Mouse (Mus musculus): ENCODE results near the gene Hist1h2bc.

The Hist1h2bc gene

DNA sequence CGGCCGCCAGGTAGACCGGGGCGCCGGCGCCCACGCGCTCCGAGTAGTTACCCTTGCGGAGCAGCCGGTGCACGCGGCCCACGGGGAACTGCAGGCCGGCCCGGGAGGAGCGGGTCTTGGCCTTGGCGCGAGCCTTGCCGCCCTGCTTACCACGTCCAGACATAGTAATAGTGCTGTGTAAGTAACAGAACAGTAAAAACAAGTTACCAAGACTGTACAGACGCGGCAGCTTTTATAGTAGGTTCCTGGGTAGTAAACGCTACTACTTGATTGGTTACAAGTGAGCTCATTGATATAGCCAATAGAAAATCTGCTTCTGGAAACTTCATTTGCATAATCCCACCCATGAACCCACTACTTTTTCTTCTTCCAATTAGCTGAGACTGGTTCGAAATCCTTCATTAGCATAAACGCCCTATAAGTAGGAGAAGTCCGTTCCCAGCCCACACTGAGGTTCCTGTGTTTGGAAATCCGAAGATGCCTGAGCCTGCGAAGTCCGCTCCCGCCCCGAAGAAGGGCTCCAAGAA is at the start of gene Hist1h2bc, which contains the start of gene Hist1h2ac:
Hist1h2bc (plus strand) TSS at position 445 of the 527 bp plus-strand sequence.
Hist1h2ac (minus strand) TSS at position 194 of the 527 bp plus-strand sequence.
- DNase-seq, result peak; percentile 88

DNA sequence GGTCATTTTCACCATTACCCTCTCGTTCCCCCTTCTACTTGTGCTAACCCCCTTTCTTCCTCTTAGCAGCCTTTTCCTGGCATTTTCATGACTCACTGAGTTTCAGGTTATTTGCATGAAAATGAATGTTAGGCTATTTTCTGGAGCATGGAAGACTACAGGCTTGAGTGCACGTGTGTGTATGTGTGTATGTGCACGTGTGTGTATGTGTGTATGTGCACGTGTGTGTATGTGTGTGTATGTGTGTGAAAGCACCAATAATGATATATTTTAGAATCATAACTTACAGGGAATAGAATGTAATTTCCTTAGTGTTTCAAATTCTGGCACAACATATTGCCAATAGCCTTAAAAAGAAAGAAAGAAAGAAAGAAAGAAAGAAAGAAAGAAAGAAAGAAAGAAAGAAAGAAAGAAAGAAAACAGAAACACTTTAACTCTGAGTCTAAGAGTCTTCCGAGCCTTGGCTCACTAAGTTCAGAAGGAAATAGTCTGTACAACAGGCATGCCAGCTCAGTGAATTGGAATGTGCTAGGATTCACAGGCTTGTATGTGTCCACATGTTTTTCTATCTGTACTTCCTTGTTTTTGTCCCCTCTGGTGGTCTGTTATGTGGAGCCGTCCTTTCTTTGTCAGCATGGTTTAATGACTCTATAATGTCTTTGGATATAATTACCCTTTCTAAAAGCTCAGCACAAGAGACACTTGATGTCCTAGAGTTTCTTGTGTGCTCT is 24.2 kb upstream of the Hist1h2bc start:
- no peak for DNase-seq

DNA sequence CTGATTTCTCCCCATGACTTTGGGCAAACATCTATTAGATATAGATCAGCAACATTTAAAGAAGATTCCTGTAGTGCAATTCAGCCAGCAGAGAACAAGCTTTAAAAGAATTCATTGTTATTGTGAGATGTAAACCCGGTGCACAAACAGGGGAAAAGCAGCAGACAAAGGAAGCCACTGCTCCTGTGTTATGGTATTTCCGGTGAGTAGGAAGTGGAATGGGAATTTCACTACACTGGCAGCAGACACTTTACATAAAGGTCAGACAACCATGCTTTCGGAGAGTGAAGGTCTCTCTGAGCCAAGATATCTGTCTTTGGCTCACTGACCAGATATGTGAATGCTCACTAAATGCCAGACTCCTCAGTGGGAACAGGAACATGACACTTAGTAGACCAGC is 21.5 kb upstream of the Hist1h2bc start:
- no peak for DNase-seq

DNA sequence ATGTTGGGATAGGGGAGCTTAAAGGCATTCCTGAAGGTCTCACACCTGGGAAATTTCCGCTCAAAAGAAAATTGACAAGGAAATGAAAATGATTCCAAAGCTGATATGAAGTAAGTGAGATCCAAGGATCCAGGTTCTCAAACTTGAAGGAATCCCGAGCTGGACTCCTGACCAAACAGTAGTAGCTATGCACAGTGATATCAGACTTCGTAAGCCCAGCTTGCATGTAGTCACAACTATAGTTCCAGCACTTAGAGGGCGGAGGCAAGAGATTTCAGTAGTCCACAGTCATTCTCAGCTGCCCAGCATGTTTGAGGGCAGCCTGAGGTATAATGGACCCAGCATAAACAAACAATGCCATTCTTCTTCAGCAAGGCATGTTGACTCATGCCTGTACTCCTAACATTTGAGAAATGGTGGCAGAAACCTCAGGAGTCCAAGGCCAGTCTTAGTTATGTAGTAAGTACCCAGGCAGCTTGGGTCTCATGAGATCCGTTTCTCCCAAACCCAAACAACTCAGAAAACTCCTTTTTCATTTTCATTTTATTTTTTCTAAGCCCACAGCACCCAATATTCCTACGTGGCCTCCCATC is 1.9 kb upstream of the Hist1h2bc start:
- no peak for DNase-seq

DNA sequence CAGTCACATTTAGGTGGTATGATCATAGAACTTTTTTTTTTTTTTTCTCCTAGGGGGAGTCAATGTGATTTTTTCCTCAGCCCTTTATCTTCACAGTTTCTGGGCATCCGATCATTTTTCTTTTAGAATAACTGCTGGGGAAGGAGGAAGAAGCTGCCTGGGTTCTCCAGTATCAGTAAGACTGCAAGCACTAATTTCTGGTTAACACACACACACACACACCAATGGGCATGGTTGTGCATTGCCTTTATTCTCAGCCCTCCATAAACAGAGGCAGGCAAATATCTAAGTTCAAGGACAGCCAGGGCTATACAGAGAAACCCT is 1.4 kb upstream of the Hist1h2bc start:
- DNase-seq, result no peak

DNA sequence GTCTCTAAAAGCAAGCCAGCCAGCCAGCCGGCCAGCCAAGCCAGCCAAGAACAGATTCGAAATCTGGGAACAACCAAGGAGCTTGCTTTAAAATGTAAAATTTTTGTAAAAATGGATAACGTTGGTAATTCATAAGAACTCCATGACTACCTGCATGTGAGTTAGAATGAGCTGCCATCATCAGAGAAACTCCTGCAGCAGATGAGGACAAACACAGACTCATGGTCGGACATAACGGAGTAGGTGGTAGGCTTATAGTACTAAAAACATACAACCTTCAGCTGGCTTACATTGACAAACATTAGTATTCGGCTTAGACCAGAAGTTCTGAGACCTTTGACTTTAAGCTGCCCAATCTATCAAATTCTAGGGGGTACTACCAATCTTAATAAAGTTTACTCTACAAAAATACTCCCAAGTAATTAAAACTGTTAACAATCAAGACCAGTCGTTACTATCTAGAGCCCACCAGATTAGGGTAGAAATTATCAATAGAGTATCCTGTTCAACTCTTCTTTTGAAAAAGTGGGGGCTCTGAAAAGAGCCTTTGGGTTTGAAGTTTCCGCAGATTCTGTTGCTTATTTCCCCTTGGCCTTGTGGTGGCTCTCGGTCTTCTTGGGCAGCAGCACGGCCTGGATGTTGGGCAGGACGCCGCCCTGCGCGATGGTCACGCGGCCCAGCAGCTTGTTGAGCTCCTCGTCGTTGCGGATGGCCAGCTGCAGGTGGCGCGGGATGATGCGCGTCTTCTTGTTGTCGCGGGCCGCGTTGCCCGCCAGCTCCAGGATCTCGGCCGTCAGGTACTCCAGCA is 848 bp upstream of the Hist1h2bc start:
- DNase-seq, result peak; percentile 20

DNA sequence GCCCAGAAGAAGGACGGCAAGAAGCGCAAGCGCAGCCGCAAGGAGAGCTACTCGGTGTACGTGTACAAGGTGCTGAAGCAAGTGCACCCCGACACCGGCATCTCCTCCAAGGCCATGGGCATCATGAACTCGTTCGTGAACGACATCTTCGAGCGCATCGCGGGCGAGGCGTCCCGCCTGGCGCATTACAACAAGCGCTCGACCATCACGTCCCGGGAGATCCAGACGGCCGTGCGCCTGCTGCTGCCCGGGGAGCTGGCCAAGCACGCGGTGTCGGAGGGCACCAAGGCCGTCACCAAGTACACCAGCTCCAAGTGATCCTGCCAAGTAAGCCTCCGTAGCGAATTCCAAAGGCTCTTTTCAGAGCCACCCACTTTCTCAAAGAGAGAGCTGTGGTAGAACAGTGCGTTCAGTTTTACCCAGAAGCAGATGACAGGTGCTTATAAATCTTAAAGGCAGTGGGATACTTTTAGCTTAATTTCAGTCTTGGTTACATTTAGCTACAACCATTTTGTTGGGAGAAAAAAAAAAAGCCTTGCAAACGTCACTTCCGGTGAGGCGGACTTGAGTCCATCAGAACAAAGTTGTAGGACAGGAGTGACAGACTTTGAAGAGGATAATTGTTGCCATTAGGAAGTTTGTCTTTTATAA is 421 bp downstream of the Hist1h2bc start:
- peak; percentile 50 for DNase-seq

DNA sequence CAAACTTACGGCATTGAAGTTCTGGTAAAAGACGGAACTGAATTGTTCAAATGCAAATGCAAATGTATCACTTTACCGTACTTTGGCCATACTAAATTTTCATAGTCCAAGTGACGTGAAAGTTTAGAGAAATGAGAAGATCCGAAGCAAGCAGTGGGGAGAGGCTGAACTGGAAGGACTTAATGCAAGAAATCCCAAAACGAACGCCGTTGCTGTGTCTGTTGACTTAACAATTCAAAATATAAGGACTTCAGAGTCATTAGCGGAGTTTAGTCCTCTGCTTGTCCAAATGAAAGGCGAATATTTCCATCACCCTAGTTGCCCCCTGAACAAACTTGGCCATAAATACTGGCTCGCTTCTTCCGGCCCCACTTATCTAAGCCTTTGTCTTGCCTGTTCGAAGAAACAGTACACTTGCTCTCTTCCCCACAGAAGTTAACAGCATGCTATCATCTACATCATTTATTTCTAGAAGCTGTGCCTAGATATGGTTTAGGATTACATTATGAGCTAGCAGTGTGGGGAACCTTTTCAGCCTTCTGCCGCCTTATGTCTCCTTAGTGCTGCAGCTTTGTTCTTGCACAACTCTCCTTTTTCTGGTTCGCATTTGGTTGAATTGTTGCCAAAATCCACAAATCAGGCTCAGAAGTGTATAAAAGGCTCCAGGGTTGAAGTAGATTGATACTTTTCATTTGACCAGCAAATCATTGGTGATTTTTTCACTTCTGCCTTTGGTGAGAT is 1.3 kb downstream of the Hist1h2bc start:
- no peak for DNase-seq

DNA sequence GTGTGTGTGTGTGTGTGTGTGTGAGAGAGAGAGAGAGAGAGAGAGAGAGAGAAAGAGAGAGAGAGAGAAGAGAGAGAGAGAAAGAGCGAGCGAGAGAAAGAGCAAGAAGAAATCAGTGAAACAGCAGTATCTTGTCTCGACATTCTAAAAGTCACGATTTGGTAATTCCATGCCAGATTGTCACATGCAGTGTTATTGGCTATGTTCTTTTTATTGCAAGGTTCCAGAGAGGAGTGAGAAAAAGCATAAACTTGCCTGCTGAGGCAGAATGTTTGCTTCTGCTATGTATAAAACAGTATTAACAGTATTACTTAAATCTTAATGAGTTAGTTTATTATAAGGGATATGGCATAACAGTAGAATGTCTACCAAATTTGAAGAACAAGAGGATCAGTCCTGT is 2.0 kb downstream of the Hist1h2bc start:
- no peak for DNase-seq

DNA sequence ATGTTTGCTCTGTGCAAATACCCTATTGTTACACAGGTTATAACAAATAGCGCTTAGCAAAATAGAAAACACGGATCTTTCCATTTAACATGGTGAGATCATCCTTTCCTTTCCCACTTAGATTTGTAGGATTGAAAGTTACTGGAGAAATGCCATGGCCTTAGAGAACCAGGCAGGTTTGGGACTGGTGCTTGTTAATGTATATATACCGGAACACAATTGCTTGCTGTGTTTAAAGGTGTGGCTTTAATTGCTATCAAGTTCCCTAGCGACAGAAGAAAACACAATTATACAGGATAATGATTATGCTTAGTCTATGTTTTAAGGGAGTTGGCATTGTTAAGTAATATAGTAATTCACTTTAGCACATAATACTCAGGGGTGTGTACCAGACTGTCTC is 3.2 kb downstream of the Hist1h2bc start:
- DNase-seq, result no peak

DNA sequence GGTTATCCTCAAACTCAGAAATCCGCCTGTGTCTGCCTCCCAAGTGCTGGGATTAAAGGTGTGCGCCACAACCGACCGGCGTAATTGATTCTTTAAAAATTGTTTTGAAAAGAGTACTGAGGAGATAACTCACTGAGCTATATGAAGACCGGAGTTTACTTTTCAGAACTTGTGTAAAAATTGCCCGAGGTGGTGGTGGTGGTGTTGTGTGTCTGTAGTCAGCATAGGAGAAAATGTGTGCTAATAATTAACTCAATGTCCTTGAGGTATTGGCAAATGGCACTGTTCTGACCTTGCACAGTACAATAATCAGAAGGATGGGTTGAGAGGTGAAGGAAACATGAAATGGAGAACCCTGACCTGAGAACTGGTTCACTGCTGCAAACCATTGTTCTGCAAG is 3.9 kb downstream of the Hist1h2bc start:
- DNase-seq, result no peak

DNA sequence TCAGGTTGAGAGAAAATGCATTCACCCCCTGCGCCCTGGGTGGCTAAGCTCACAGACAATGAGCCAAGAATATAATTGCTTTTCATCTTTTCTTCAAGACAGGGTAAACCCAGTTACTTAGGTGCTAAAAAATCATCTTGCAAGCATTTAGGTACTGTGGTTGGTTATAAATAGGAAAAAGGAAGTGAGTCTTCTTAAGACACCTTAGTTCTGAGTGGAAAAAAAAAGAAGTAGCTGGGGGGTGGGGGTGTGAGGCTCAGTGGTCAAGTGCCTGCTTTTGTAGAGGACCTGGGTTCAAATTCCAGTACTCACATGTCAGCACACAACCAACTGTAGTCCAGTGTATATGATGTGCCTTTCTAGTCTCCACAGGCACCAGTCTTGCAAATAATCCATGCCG is 5.0 kb downstream of the Hist1h2bc start:
- DNase-seq, result no peak

DNA sequence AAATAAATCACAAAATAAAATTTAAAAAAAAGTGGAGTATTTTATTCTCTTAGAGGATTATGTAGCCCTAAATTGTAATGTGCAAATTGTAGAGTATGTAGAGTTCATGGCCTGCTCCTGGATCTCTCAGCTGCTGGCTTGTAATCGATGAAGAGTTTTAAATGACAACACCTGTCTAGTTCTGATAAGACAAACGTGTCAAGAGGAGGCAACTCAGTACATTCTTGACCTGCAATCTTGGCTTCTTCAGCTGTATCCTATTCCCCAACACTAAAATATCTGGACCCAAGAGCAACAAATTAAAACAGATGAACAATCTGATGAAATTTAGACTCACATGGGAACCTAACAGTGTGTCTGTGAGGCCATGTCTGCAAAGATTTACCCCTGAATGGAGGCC is 5.5 kb downstream of the Hist1h2bc start:
- no peak for DNase-seq

DNA sequence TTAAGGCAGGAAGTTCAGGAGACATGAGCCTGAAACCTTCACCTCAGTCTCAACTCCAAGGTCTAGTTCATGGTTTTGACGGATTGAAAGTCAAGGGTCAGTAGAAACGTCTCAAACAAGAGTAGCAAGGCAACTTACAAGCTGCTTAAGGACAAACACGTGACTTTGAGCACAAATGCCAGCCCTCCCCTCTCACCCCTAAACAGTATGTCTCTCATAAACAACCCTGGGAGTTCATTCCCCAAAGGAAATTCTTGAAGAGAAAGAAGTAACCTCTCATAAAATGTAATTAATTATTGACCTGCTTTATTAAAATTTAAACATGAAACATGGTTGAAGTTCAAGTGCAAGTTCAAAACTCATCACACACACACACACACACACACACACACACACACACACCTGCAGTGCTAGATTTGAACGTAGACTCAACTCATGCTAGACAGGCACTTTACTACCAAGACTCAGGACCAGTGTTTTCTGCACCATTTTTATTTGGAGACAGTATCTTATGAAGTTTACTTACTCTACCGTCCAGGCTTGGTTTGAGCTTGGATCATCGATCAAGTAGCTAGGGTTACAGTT is 9.9 kb downstream of the Hist1h2bc start:
- DNase-seq, result no peak

DNA sequence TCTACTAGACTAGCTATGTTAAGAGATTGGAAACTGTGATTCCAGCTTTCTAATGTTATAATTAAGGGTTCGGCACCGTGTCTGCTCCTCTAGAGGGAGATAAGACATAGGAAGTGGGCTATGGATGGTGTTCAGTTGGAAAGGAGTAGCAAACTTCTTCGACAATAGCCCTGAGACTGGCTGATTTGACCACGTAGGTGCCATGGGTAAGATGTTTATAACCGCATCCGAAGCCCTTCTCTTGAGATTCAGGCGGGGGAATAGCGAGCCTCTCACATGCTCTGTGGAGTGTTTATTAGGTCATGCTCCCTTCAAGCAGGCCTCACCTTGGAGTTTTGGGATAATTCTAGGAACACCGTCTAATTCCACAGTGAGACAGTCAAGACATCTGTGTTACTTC is 11.0 kb downstream of the Hist1h2bc start:
- no peak for DNase-seq

DNA sequence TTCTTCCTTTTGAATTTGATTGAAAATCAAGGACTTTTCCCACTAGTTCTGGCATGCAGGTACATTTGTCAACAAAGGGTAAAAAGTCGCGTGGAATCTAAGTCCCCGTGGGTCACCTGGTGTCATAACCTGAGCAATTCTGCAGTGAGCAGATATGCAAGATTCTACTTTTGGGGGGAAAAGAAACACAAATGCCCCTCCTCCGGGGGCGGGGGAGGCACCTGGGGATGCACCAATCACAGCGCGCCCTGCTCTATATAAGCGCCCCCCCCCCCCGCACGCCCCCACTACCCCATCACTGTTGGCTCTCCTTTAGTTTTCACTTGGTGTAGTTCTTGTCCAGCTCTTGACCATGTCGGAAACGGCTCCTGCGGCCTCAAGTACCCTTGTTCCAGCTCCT is 11.5 kb downstream of the Hist1h2bc start, which contains the start of gene Hist1h1t:
Hist1h1t (plus strand) TSS at position 301 of the 400 bp plus-strand sequence.
- DNase-seq, result no peak

DNA sequence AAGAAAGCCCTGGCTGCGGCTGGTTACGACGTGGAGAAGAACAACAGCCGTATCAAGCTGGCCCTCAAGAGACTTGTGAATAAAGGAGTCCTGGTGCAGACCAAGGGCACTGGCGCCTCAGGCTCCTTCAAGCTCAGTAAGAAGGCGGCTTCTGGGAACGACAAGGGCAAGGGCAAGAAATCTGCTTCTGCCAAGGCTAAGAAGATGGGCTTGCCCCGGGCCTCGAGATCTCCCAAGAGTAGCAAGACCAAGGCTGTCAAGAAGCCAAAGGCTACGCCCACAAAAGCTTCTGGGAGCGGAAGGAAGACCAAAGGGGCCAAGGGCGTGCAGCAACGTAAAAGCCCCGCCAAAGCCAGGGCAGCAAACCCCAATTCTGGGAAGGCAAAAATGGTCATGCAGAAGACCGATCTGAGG is 12.1 kb downstream of the Hist1h2bc start:
- DNase-seq, result peak; percentile 23

DNA sequence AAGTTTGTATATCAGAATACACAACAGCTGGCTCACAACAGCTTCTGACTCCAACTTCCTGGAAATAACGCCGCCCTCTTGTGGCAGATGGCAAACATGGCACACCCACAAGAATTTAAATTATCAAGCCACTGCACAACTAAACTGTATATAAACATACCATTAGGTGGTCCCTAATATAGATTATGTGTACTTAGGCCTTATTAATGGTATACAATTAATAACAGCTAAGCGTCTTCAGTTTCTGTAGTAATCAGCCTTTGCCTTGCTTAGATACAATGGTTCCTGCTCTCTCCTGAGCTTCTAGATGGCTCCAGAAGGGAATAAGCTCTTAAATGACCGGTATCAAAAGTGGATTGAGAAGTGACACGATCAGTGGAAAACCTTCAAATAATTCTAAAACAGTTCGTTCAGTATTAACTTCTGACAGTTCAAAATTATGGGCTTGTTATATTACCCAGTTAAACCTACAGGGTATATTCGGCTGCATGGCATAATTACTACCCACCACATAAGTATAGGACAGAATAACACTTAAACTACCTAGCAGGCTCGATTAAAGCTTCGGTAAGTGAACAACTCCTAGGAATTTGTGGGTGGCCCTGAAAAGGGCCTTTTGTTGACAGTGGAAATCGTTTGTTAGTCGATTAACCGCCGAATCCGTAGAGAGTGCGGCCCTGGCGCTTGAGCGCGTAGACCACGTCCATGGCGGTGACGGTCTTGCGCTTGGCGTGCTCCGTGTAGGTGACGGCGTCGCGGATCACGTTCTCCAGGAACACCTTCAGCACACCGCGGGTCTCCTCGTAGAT is 13.7 kb downstream of the Hist1h2bc start:
- DNase-seq, result peak; percentile 32

DNA sequence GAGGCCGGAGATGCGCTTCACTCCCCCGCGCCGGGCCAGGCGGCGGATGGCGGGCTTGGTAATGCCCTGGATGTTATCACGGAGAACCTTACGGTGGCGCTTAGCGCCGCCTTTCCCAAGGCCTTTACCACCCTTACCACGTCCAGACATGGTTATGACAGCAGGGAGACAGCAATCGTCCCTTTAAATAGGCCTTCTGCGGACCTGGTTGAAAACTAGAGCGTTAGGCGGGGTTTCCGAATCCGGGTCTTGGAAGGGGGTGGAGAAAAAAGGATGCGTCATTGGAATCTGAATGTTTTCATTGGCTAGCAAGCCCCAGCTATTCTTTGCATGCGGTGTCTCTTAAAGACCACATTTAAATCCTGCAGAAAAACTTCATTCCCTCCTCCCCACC is 14.3 kb downstream of the Hist1h2bc start, which contains the start of gene Hist1h4c:
Hist1h4c (minus strand) TSS at position 155 of the 394 bp plus-strand sequence.
- DNase-seq, result peak; percentile 99

DNA sequence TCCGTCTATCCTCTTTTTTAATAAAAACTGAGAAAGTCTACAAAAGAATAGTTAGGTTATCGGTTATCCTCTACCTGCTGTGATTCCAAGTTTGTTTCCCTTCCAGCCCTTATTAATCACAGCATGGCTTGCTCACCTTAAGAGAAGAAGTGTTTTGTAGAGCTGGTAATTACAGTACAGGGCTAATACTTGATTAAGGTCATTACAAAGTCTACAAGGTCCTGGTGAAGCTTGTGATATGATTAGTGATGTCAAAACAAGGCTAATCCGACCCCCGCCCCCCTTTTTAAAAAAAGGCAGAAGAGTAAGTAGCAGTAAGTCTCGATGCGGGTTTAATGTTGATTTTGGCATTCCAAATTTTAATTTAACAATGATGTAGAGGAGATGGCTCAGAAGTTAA is 15.0 kb downstream of the Hist1h2bc start:
- DNase-seq, result no peak

DNA sequence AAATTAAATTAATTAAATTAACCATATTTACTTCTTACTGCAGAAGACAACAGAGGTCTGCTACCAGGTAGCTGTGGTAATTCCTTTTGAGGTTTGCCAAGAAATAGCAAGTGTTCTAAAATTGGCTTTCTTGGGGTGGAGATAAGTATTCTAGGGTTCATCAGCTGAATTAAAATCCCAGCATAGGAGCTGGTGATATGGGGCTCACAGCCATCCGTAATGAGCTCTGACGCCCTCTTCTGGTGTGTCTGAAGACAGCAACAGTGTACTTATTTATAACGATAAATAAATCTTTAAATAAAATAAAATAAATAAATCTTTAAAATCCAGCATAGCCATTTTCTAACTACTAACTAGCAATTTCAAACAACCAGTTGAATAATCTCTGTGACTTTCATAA is 15.8 kb downstream of the Hist1h2bc start:
- no peak for DNase-seq

All from cerebellum, adult 9-11 months (tissue).